Mouse (Mus musculus): ENCODE data around the gene Hoxb5.
A peak's percentile ranks its signal among the peaks of the same experiment; 100 is the strongest.

Hoxb5 gene

GRCm38 (mm10) chr11:96272024-96272921 lies 30.9 kb upstream of the Hoxb5 start:
- no peak for DNase-seq (ENCODE audit: low spot score)

DNA sequence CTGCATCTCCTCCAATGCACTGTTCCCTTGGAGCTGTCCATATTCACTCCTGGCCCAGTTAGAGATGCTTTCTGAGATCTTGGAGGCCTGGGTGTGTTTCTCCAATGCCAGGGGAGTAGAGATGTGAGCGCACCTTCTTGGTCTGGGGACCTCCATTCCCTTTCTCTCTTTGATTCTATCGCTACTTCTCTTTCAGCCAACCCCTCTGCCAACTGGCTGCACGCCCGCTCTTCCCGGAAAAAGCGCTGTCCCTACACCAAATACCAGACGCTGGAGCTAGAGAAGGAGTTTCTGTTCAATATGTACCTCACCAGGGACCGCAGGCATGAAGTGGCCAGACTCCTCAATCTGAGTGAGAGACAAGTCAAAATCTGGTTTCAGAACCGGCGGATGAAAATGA lies 28.7 kb upstream of the Hoxb5 start:
- DNase-seq (ENCODE audit: low spot score) = no peak

- DNase-seq (ENCODE audit: low spot score) = no peak
Measured at GRCm38 (mm10) chr11:96275896-96276295, 27.2 kb upstream of the Hoxb5 start.

DNA sequence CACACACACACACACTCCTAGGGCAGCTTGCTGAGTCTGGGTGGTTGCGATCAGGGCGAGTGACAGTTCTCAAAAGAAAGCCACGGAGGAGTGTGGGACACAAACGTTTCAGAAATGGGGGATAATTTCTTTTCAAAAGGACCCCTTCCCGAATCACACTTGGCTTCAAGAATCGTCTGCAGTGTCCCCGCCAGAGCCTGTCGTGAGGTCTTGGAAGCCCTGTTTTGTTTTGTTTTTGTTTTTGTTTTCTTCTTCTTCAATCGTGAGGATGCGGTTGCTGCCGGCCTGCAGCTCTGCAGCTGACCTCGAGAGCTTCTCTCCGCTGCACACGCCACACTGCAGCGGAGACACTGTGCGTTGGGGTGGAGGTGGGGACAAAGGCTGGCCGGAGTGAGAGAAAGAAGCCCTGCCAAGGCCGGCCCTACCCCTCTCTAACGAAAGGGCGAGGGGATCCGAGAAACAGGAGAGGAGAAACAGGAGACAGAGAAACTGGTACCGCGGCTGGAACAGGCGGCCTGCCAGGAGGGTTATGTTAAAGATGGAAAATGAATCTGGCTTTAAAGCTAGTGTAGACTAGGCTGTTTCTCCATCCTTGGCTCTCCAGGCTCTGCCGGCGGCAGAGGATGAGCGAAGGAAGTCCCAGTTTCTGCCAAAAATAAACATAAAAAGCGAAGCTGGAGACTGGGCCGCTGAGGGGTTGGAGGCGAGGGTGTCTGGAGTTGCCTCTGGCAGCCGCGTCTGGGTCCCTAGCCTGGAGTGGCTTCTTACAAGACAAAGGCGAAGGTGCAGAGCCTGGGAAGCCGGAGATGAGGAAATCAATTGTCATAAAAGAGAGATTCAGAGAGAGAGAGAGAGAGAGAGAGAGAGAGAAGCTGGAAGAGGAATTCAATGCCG lies 25.7 kb upstream of the Hoxb5 start:
- DNase-seq (ENCODE audit: low spot score) = no peak

GRCm38 (mm10) chr11:96278324-96278723 lies 24.8 kb upstream of the Hoxb5 start:
- DNase-seq (ENCODE audit: low spot score) = no peak

DNA sequence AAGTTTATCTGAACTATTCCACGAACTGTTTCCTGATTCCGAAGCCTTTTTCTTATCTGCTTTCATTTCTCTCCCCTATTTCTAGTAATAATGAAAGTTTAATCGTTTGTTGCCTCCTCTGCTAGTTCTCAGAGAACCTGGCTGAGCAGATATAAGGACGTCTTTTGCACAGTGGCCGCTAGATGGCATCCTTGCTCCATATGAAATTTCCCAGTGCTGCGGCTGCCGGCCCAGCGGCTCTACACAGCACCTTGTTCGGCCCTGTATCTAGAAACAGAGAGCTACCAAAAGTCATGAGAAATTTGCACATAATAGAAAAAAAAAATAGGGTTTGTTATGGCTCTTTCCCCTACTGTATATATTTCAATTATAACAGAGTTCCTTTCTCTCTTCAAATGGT lies 24.4 kb upstream of the Hoxb5 start:
- peak; percentile 51 for DNase-seq (ENCODE audit: low spot score)

- DNase-seq (ENCODE audit: low spot score) = no peak
Measured at GRCm38 (mm10) chr11:96279421-96280233, 23.5 kb upstream of the Hoxb5 start.

DNA sequence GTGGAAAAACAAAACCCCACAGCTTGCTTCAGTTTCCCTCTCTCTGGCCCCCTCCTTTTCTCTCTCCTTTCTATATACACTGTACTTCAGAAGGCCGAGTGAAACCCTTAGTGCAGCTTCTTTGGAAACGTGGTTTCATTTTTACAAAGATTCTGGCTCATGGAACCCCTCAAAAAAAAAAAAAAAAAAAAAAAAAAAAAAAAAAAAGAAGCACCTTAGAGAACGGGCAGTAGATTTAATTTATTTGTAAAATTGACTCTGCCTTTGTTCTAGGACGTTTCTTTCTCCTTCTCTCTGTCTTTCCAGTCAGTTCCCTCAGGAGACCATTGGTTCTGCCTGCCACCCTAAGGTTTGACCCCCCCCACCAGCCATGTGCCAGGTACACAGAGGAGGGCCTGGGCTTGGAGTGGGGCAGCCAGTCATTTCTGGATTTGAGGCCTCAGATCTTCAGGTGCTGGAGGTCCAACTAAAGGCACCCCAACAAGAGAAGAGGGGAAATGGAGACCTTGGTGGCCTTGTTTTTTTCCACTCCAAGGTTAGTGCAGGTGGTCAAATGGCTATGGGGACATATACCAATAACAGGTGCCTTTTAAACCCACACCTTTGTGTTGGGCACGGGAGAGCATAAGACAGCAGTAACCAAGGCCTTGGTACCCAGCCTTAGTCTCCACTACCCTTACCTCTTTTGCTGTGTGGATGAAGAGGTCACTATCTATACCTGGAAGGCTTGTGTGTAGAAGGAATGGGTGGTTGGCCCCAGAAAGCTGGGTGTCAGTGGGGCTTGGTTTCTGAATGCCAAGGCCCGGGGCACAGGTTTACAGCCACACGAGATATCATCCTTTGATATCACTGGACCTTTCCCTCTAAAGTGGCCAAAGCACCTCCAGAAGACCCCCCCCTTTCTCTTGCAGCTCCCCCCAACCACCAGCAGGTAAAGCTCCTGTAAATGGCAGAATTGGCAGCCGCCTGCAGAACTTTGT lies 22.4 kb upstream of the Hoxb5 start:
- DNase-seq (ENCODE audit: low spot score) = no peak

DNA sequence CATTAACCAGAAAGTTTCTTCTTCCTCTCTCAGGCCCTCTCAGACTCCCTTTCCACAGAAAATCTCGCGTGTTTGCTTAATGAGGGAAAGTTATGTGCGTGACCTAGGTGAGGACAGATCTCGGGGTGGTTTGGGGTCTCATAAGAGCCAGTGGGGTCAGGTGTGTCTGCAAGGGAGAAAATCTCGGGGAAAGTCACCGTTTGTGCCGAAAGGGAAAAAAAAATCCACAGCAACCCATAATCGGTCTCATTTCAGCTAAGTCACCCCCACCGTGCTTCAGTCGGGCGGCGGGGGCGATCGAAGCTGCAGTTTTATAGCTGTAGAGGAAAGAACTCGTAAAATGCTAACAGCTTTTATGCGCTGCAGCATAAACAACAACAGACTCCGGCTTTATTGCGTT lies 21.7 kb upstream of the Hoxb5 start:
- DNase-seq (ENCODE audit: low spot score) = no peak

DNA sequence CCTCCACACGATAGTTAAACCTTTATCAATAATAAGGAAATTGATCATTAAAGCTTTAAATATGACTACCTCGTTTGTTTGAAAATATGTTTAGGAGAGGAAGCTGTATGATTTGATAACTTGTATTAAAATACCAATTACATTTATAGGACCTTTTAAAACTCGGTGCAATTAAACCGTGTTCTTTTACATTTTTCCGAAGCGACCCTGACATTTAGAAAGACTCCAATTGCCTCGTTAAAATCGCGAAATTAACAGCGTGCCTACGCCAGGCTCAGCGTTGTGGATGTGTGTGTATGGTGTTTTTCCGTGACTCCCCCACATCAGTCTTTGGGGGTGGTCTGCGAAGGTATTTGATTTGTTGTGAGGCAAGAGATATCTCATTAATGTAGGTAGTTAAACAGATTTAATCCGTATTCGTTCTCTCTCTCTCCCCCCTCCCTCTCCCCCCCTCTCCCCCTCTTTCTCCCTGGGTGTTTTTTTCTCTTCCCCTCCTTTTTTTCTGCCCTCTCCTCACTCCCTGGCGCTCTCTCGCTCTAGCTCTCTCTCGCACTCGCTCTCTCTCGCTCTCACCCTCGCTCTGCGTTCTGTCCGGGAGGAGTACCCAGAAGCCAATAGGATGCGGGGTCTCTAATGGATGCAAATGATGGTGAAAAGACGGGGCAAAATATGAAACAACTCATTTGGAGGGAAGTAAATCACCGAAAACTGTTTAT lies 21.1 kb upstream of the Hoxb5 start, which contains the start of gene Hoxb8:
TSS of gene Hoxb8 (plus strand) at position 51 of the 716 bp plus-strand sequence.
- DNase-seq (ENCODE audit: low spot score) = no peak

- no peak for DNase-seq (ENCODE audit: low spot score)
Measured at GRCm38 (mm10) chr11:96282795-96283430, 20.2 kb upstream of the Hoxb5 start.

DNA sequence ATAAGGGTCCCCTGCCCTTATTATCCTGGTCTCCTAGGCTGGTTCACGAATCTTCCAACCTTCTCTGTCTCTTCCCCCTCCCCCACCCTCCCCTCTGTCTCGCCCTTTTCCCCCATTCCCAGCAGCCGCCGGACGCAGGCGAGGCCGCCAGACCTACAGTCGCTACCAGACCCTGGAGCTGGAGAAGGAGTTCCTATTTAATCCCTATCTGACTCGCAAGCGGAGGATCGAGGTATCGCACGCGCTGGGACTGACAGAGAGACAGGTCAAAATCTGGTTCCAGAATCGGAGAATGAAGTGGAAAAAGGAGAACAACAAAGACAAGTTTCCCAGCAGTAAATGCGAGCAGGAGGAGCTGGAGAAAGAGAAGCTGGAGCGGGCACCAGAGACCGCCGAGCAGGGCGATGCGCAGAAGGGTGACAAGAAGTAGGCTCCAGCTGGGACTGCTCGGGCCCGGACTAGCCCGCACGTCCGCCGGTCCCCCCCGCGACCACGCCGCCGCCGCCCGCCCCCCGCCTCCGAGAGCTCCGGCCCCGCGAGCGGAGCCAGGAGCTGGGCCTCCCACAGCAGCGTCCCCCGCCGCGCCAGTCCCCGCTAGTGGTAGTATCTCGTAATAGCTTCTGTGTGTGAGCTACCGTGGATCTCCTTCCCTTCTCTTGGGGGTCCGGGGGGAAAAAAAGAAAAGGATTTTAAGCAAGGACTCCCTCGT lies 18.9 kb upstream of the Hoxb5 start:
- no peak for DNase-seq (ENCODE audit: low spot score)

DNA sequence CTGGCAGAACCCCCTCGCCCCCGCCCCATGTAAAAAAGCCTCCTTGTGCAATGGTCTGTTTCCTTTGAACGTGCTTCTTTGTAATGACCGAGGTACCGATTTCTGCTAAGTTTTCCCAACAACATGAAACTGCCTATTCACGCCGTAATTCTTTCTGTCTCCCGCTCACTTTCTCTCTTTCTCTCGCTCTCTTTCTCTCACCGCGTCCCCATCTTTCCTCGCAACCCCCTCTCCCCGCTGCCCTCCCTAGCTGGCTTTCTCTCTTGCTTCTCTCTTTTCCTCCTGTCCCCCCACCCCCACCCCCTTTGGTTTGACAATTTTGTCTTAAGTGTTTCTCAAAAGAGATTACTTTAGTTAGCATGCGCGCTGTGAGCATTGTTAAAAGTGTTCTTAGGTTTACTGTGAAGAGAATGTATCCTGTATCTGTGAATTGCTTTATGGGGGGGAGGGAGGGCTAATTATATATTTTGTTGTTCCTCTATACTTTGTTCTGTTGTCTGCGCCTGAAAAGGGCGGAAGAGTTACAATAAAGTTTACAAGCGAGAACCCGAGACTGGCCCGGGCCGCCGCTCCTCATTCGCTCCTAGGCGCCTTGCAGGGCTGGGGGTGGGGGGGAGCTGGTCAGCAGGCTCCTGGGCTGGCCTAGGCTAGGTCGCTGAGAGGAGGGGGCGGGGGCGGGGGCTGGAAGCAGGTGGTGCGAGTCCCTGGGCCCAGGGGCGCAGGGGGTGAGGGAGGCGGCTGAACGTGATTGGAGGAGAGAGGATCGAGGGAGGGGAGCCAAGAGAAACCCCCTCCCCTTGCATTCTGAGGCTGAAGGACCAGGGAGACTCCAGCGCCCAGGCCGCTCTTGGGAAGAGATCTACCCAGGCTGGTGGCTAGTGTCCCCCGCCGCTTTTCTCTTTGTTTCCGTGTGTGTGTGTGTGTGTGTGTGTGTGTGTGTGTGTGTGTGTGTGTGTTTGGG lies 18.1 kb upstream of the Hoxb5 start:
- no peak for DNase-seq (ENCODE audit: low spot score)

DNA sequence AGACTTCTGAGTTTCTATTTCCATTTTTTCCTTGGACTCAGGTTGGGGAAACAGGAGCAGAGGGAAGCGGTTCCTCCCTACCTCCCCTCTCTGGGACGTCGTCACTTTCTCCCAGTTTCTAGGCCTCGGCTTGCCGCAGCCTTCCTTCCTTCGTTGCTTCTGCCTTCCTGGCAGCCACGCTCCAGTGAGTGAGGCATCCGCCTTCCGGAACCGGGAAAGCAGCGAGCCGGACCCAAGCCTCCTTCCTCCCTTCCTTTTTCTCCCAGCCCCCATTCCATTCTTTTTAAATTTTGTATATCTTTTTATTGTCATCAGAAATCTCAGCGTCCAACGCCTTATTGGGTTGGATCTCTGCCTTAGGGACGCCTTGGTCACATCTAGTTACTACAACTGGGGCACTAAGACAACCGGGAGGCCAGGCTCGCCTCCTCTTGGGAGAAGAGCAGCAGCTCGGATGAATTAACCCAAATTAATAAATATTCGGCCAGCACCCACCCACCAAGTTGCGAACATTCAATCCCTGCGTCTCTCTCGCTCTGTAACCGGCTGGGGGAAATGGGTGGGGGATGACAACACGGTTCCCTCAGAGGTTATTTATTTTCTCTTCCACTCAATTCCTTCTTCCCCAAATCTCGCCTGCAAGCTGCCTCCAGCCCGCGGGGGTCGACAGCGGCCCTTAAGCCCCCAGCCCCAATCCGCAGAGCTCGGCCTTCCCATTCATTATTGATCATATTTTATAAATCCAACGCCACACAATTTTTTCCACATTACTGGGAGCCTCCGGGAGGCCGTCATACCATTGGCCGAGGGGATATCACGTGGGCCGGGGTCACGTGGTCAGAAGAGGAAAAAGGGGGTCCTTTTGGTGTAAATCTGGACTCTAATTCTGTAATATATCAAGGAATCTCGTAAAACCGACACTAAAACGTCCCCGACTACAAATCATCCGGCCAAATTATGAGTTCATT lies 17.1 kb upstream of the Hoxb5 start, which contains the start of gene Hoxb7:
TSS of gene Hoxb7 (plus strand) at position 853 of the 968 bp plus-strand sequence.
- DNase-seq (ENCODE audit: low spot score) = no peak

DNA sequence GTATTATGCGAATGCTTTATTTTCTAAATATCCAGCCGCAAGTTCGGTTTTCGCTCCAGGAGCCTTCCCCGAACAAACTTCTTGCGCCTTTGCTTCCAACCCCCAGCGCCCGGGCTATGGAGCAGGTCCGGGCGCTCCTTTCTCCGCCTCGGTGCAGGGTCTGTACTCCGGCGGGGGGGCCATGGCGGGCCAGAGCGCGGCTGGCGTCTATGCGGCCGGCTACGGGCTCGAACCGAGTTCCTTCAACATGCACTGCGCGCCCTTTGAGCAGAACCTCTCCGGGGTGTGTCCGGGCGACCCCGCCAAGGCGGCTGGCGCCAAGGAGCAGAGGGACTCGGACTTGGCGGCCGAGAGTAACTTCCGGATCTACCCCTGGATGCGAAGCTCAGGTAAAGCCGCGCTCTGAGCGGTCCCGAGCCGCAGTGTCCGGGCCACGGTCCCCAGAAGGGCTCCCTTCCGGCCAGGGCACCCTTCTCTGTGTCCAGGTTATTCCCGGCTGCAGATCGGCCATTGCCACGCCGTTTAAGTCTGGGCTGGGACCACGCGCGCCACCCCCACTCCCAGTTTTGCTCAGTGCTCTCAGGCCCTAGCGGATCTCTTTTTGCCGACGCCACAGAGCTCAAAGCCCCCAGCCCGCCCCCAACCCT lies 16.3 kb upstream of the Hoxb5 start:
- DNase-seq (ENCODE audit: low spot score) = no peak

GRCm38 (mm10) chr11:96287411-96287810 lies 15.7 kb upstream of the Hoxb5 start:
- no peak for DNase-seq (ENCODE audit: low spot score)

Data from c-Kit-positive CD71-positive TER-119-positive erythroid progenitor cells, embryonic 14.5 days (primary cell).